9 mouse cellular contexts compared by ENCODE assay signal in the genomic region with DNA sequence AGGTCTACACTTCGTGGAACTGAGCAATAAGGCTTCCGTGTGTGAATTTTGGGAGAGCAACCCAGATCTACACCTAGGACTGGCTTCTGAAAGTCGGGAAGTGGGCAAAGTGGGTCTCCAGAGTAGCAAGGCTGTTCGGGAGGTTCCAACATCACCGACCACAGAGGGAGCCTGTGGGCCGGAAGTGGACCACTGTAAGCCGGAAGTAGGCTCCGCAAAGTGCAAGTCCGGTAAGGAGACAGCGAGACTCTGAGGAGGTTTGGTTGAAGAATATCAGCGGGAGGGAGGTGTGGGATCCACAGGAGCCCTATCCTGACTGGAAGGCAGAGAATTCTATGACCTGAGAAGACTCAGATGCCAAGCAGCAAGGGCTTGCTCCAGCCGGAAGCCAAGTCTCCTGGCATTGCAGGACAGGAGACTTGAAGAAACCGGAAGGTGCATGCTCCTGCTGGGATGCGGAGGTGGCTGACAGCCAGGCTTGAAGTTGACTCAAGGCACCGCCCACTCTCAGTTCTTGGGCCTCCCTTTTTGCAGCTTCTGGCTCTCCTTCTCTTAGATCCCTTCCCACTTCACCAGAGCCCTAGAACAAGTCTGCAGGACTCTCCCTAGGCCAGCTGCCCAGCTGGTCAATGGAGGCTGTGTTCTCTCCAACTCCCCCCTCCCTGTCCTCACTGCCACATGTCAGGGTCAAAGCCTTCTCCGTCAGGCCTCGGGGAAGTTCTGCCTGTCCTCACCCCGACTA. TPM values are rescaled to one million over a fixed set of nuclear protein-coding genes. Genes with fewer than 3 reads are reported as not detected.
DNase-seq lines count a peak whose midpoint lies in the region; ATAC-seq and TF ChIP-seq lines count a peak whose summit lies in the region.
"Had no signal": no experiment of that assay in that cellular context is flagged by ENCODE, and none has a peak within 500 bp of the region (broad histone marks: within the 10 kb centered on the region; RNA-seq: fewer than 3 reads in every experiment).

No protein-coding gene starts in this region.

- ATAC-seq in intestine, embryonic 15.5 days = 0 out of 2 replicates have a peak, but pooled peaks have one; percentile 23
- ATAC-seq in intestine, postnatal 0 days = no peak
- ATAC-seq in megakaryocyte, adult 5-6 weeks (ENCODE audit: poor library complexity, severe bottlenecking) = no peak
- ATAC-seq in forebrain, embryonic 16.5 days = no peak
- ATAC-seq in inflammation-experienced regulatory T-cells, adult 6 months = no peak

- H3K27me3 ChIP-seq in intestine, embryonic 15.5 days (replicated peaks) = no peaks in the 10 kb centered on the region
- H3K27me3 ChIP-seq in intestine, postnatal 0 days (replicated peaks; ENCODE audit: control insufficient read depth, insufficient read depth, low read length) = no peaks in the 10 kb centered on the region
- no peaks in the 10 kb centered on the region for H3K27me3 ChIP-seq in forebrain, embryonic 16.5 days (replicated peaks; ENCODE audit: control insufficient read depth, insufficient read depth, low read length)

- intact Hi-C loops in heart, postnatal 36 days (cut with DNase I) = no loop called here

- H3K4me1 ChIP-seq in intestine, embryonic 15.5 days (replicated peaks) = 0 out of 2 replicates have a peak, but pooled peaks cover 9% of the 10 kb centered on the region
- H3K4me1 ChIP-seq in intestine, postnatal 0 days (replicated peaks; ENCODE audit: control insufficient read depth, insufficient read depth, low read length) = no peaks in the 10 kb centered on the region
- H3K4me1 ChIP-seq in forebrain, embryonic 16.5 days (replicated peaks; ENCODE audit: control insufficient read depth, insufficient read depth, low read length) = peaks cover 9% of the 10 kb centered on the region

- WGBS in intestine, embryonic 15.5 days = 72% methylated on average over 18 of the region's 18 CpGs
- 71% methylated on average over 18 of the region's 18 CpGs for WGBS in intestine, postnatal 0 days
- 83% methylated on average over 18 of the region's 18 CpGs for WGBS in forebrain, embryonic 16.5 days

- no peak overlapping the region for H3K9ac ChIP-seq in intestine, embryonic 15.5 days
- H3K9ac ChIP-seq in intestine, postnatal 0 days (ENCODE audit: low read depth, low read length) = no peak overlapping the region
- H3K9ac ChIP-seq in forebrain, embryonic 16.5 days (replicated peaks; ENCODE audit: low read depth, low read length) = no peak overlapping the region

- H3K4me2 ChIP-seq in intestine, embryonic 15.5 days (replicated peaks) = no peak overlapping the region
- no peak overlapping the region for H3K4me2 ChIP-seq in intestine, postnatal 0 days (replicated peaks; ENCODE audit: low read depth)
- no peak overlapping the region for H3K4me2 ChIP-seq in forebrain, embryonic 16.5 days (ENCODE audit: low read length)

- H3K27ac ChIP-seq in intestine, embryonic 15.5 days = no peak overlapping the region
- H3K27ac ChIP-seq in intestine, postnatal 0 days (ENCODE audit: low read depth, low read length) = no peak overlapping the region
- H3K27ac ChIP-seq in forebrain, embryonic 16.5 days (ENCODE audit: low read length) = no peak overlapping the region

- DNase-seq in cerebellum, adult 9-11 months = peak; percentile 70
- peak; percentile 60 to 62 for DNase-seq in heart, postnatal 36 days
- peak; percentile 38 for DNase-seq in lung, postnatal 25 days (ENCODE audit: low spot score)

- H3K4me3 ChIP-seq in intestine, embryonic 15.5 days (replicated peaks) = no peak overlapping the region
- no peak overlapping the region for H3K4me3 ChIP-seq in intestine, postnatal 0 days (ENCODE audit: low read depth, low read length)
- no peak overlapping the region for H3K4me3 ChIP-seq in forebrain, embryonic 16.5 days (replicated peaks; ENCODE audit: low read length)

- no peak for TF ChIP-seq CTCF in intestine, postnatal 0 days (IDR thresholded peaks at IDR 0.05; ENCODE audit: low read depth)

- H3K9me3 ChIP-seq in intestine, embryonic 15.5 days = no peaks in the 10 kb centered on the region
- H3K9me3 ChIP-seq in intestine, postnatal 0 days (ENCODE audit: control insufficient read depth) = no peaks in the 10 kb centered on the region
- no peaks in the 10 kb centered on the region for H3K9me3 ChIP-seq in forebrain, embryonic 16.5 days (ENCODE audit: control insufficient read depth, low read length)

- no peaks in the 10 kb centered on the region for H3K36me3 ChIP-seq in intestine, embryonic 15.5 days
- no peaks in the 10 kb centered on the region for H3K36me3 ChIP-seq in intestine, postnatal 0 days (ENCODE audit: control insufficient read depth, insufficient read depth)
- H3K36me3 ChIP-seq in forebrain, embryonic 16.5 days (ENCODE audit: control insufficient read depth, insufficient read depth) = no peaks in the 10 kb centered on the region

RNA-seq across cellular contexts. Expression of gene D630003M21Rik, which starts 14.3 kb away (rescaled TPM):
- polyA plus RNA-seq in intestine, embryonic 15.5 days (2015; fragmentation: Nextera tagmentation; extraction: Ambion mirVana) = 2.5 and 2.6 TPM in 2 replicates
- polyA plus RNA-seq in intestine, postnatal 0 days (2015; fragmentation: Nextera tagmentation; extraction: Ambion mirVana) = 0.76 and 0.82 TPM in 2 replicates
- 1 to 10 TPM; 5.6 to 6.2 TPM for total RNA-seq in heart, postnatal 36 days (2021)
- not detected in 2 replicates for total RNA-seq in megakaryocyte, adult 5-6 weeks (2015)
- total RNA-seq in megakaryocyte, adult 5-6 weeks (2017) = not detected in 2 replicates
- polyA plus RNA-seq in forebrain, embryonic 16.5 days (2015; fragmentation: Nextera tagmentation; extraction: Ambion mirVana) = 1.8 and 2.8 TPM in 2 replicates
- not detected for polyA plus RNA-seq in inflammation-experienced regulatory T-cells, adult 6 months (2017; shearing (Covaris generic))

RNA-seq across cellular contexts. Expression of gene Bpi, which starts 14.6 kb away (rescaled TPM):
- not detected in 2 replicates for polyA plus RNA-seq in intestine, embryonic 15.5 days (2015; fragmentation: Nextera tagmentation; extraction: Ambion mirVana)
- polyA plus RNA-seq in intestine, postnatal 0 days (2015; fragmentation: Nextera tagmentation; extraction: Ambion mirVana) = not detected in 2 replicates
- total RNA-seq in heart, postnatal 36 days (2021) = not detected
- total RNA-seq in megakaryocyte, adult 5-6 weeks (2015) = not detected in 2 replicates
- total RNA-seq in megakaryocyte, adult 5-6 weeks (2017) = 0.08 TPM in 1 of 2 replicates, not detected in the other
- polyA plus RNA-seq in forebrain, embryonic 16.5 days (2015; fragmentation: Nextera tagmentation; extraction: Ambion mirVana) = not detected in 2 replicates
- polyA plus RNA-seq in inflammation-experienced regulatory T-cells, adult 6 months (2017; shearing (Covaris generic)) = not detected
- polyA plus RNA-seq: heart, embryonic 14.5 days had no signal
